ENCODE assay signal across 8 mouse cellular contexts in genomic region chr1:87573800-87574215, GRCm38 (mm10). TPM values are rescaled to one million over a fixed set of nuclear protein-coding genes. Genes with fewer than 3 reads are reported as not detected.
A peak's percentile ranks its signal among the peaks of the same experiment; 100 is the strongest.
DNase-seq lines count a peak whose midpoint lies in the region; ATAC-seq lines count a peak whose summit lies in the region.

Gene Ngef (minus strand): TSS chr1:87573870.

- ATAC-seq in lung, embryonic 15.5 days (ENCODE audit: borderline replicate concordance, extremely low read depth, low FRiP score, low TSS enrichment): peak; percentile 67
- no peak for ATAC-seq in granulocyte monocyte progenitor cell, adult 5-6 weeks (replicated peaks; ENCODE audit: poor library complexity, severe bottlenecking)

- 39% methylated on average over 6 of the region's 6 CpGs for WGBS in lung, embryonic 15.5 days

- peak; percentile 32 for DNase-seq in urinary bladder, adult 2 months (ENCODE audit: low spot score)
- no peak for DNase-seq in urinary bladder, postnatal 25 days (ENCODE audit: low spot score)
- DNase-seq in kidney, postnatal 36 days: peak; percentile 91 to 96
- DNase-seq in yolk sac, embryonic 10.5 days (ENCODE audit: low spot score): peak; percentile 42
- DNase-seq in cerebellum, postnatal 10 days: no peak
- no peak for DNase-seq in gastrocnemius, postnatal 4 days (ENCODE audit: low spot score in 2 of 2)

- H3K36me3 ChIP-seq in lung, embryonic 15.5 days: no peaks in the 10 kb centered on the region

- H3K27ac ChIP-seq in lung, embryonic 15.5 days: peak within 1 kb of the TSS; percentile 89

- H3K4me3 ChIP-seq in lung, embryonic 15.5 days: no peak within 1 kb of the TSS

- H3K4me2 ChIP-seq in lung, embryonic 15.5 days: peak within 1 kb of the TSS; percentile 25

- H3K9ac ChIP-seq in lung, embryonic 15.5 days: no peak within 1 kb of the TSS

- H3K4me1 ChIP-seq in lung, embryonic 15.5 days: peaks cover 27% of the 10 kb centered on the region

- no peaks in the 10 kb centered on the region for H3K27me3 ChIP-seq in lung, embryonic 15.5 days

- H3K9me3 ChIP-seq in lung, embryonic 15.5 days: no peaks in the 10 kb centered on the region

RNA-seq across cellular contexts. Expression of gene Ngef, which starts in this region (rescaled TPM):
- 5.6 and 6.3 TPM in 2 replicates for polyA plus RNA-seq in urinary bladder, adult 2 months (2012; rRNA removed)
- 3.6 and 3.8 TPM in 2 replicates for polyA plus RNA-seq in lung, embryonic 15.5 days (2015; fragmentation: Nextera tagmentation; extraction: Ambion mirVana)
- total RNA-seq in granulocyte monocyte progenitor cell, adult 5-6 weeks (2014; fragmentation: Nextera tagmentation): not detected in 2 replicates
- not detected in 2 replicates for total RNA-seq in granulocyte monocyte progenitor cell, adult 5-6 weeks (2017)
- 1 to 10 TPM in 1 of 2 experiments, under 1 TPM in 1; 0.75 to 1.2 TPM for total RNA-seq in gastrocnemius, postnatal 4 days (2021)

Comparison
In these comparisons a context has a peak if more than half of its experiments do, and no peak if none do; other contexts are left out.
1. DNase-seq: peak in urinary bladder, adult 2 months (single experiment), kidney, postnatal 36 days (2 of 2) and yolk sac, embryonic 10.5 days (single experiment); none in urinary bladder, postnatal 25 days (single experiment), cerebellum, postnatal 10 days (0 of 2) and gastrocnemius, postnatal 4 days (0 of 2).